Mouse (Mus musculus) hindbrain, embryonic 13.5 days (tissue): ENCODE measurements around the gene Rpl32. TPM values are rescaled to one million over a fixed set of nuclear protein-coding genes. Genes with fewer than 3 reads are reported as not detected.
A peak's percentile ranks its signal among the peaks of the same experiment; 100 is the strongest.

ENCODE experiments used
- ATAC-seq: fragments of 200-750 bp; cut with Nextera tagmentation; 2 replicates; pipeline ENCODE4 v1.8.0; 2017; ENCODE audit warnings: moderate TSS enrichment; ENCODE audit not compliant: low FRiP score
- H3K27ac ChIP-seq: fragments of 300-500 bp; sonication (generic); 2 replicates; pipeline ENCODE4 v1.5.1; 2015; ENCODE audit warnings: inconsistent platforms, mild to moderate bottlenecking, moderate library complexity
- H3K27me3 ChIP-seq: fragments of 300-500 bp; sonication (generic); 2 replicates; pipeline ENCODE4 v1.6.1; 2015; ENCODE audit warnings: mild to moderate bottlenecking, inconsistent platforms
- H3K36me3 ChIP-seq: fragments of 300-500 bp; sonication (generic); 2 replicates; pipeline ENCODE4 v1.6.1; 2015; ENCODE audit warnings: mild to moderate bottlenecking, inconsistent platforms
- H3K4me1 ChIP-seq: fragments of 300-500 bp; sonication (generic); replicated peaks from 2 replicates; pipeline ENCODE4 v1.6.1; 2015; ENCODE audit warnings: inconsistent platforms
- H3K4me2 ChIP-seq: fragments of 300-500 bp; sonication (generic); 2 replicates; pipeline ENCODE4 v1.6.1; 2015; ENCODE audit warnings: inconsistent platforms, mild to moderate bottlenecking, moderate library complexity
- H3K4me3 ChIP-seq: fragments of 300-500 bp; sonication (generic); 2 replicates; pipeline ENCODE4 v1.5.1; 2015; ENCODE audit warnings: mild to moderate bottlenecking, inconsistent platforms
- H3K9ac ChIP-seq: fragments of 300-500 bp; sonication (generic); 2 replicates; pipeline ENCODE4 v1.6.1; 2015; ENCODE audit warnings: mild to moderate bottlenecking, inconsistent platforms
- H3K9me3 ChIP-seq: fragments of 300-500 bp; sonication (generic); 2 replicates; pipeline ENCODE4 v1.6.1; 2016; ENCODE audit warnings: inconsistent platforms
- WGBS: fragments of 180-500 bp; shearing (Covaris S2); methylation state at CpG from one replicate; pipeline ENCODE4 v1.1.7; 2015; 5-methylcytosine and 5-hydroxymethylcytosine counted together
- polyA plus RNA-seq: library from polyadenylated mRNA; unstranded; fragments of >200 nt; fragmentation: Nextera tagmentation; extraction: Ambion mirVana; gene quantifications from 2 replicates; pipeline ENCODE4 v1.2.1, GENCODE M21; 2015

Gene Rpl32
- polyA plus RNA-seq, 1 experiment from 2014 or later = 1,358 TPM

DNA sequence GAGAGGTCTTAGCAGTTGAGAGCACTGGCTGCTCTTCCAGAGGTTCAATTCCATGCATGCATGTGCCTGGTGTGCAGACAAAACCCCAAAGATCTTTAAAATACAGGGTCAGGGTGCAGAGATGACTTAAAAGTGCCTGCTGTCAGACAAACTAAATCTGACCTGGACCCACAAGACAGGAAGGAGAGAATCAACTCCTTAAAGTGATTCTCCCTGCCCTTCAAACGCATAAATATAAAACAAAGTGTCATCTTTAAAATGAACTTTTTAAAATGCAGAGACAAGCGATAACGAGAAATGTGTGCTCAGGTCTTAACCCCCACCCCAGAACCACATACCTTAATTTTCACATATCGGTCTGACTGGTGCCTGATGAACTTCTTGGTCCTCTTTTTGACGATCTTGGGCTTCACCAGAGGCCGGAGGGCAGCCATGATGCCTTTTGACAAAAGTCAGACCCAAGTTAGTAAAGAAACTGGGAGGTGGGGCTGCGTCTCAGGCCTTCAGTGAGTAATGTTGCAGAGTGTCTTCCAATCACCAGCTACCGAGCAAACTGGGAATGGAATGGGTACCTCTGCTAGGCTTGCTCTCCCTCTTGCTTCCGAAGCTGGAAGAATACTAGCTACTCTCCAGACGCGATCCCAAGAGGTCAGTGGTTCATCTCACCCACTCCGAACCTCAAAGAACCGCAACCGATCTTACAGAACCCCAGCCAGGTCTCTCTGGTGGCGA lies 917 bp downstream of the Rpl32 start:
- 2% methylated on average over 15 of the region's 15 CpGs for WGBS
- Histone ChIP-seq H3K4me3 (peak overlapping the region; percentile 96), H3K4me2 (peak overlapping the region; percentile 88), H3K36me3 (peaks cover 47% of the 10 kb centered on the region), H3K27me3 (no peaks in the 10 kb centered on the region), H3K9me3 (no peaks in the 10 kb centered on the region), H3K9ac (peak overlapping the region; percentile 99), H3K27ac (peak overlapping the region; percentile 98), H3K4me1 (peaks cover 29% of the 10 kb centered on the region)
- no peak for ATAC-seq

DNA sequence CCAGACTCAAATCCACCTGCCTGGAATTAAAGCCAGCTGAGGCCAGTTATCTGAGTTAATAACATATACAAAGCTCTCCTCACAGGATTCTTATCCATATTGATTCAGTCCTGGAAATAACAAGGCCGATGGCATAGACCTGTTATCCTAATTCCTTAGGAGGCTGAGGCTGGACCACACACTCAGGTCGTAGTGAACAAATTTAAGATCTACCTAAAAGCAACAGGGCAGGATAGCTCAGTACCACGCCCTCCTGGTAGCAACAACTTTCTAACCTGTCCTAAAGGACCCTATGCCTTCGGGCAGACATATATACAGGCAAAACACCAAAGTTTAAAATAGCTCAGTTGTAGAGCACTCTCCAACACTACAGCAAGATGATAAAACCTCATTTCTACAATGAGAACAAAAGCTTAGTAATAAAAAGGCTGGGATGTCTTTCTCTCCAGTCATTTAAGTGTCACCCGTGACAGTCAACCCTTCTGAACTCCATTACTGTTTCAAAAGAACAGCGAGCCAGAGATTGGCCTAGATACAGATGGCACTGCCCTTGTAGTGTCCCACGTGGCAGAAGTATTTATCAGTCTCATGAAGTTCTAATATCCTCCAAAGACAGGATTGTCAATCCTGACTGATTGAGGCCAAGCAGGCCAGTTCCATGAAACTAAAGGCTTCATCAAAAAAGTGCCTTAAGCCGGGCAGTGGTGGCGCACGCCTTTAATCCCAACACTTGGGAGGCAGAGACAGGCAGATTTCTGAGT lies 3.9 kb downstream of the Rpl32 start:
- Histone ChIP-seq H3K4me2 (no peak overlapping the region), H3K9me3 (no peaks in the 10 kb centered on the region), H3K36me3 (peaks cover 76% of the 10 kb centered on the region), H3K27ac (no peak overlapping the region), H3K27me3 (no peaks in the 10 kb centered on the region), H3K4me1 (peaks cover 29% of the 10 kb centered on the region), H3K4me3 (no peak overlapping the region), H3K9ac (no peak overlapping the region)
- 71% methylated on average over 10 of the region's 10 CpGs for WGBS
- no peak for ATAC-seq

DNA sequence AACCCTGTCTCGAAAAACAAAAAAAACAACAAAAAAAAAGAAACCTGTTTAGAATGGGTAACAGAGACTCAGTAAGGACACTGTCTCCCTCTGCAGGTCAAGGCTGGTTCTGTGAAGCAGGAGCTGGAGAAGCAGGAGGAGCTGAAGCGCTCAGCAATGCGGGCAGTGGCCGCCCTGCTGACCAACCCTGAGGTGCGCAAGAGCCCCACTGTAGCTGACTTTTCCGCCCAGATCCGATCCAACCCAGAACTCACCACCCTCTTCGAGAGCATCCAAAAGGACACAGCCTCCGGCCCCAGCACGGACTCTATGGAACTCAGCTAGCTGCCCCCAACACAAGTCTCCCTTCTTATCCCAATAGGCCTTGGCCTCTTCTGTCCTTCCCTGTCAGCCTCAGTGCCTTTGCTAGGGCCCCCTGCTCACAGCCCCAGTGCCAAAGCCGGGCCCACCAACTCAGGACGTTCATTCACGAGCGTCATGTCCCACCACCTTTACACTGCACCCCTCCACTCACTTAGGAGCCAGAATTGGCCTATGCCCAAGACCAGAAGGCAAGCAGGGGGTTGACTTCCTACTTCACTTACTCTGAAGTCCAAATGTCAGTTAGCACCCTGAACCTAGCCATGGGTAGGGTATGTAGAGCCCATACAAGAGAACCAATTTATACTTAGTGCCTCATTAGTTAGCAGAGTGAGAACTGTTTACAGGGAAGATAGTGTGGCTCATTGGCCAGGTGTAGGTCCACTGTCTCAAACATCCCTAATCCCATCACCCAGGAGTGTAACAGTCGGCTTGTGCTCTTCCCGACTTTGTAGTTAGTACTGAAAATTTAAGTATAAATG lies 4.8 kb downstream of the Rpl32 start:
- peaks cover 29% of the 10 kb centered on the region for H3K4me1 ChIP-seq
- no peak overlapping the region for H3K4me3 ChIP-seq
- H3K9me3 ChIP-seq = no peaks in the 10 kb centered on the region
- H3K36me3 ChIP-seq = peaks cover 84% of the 10 kb centered on the region
- no peak overlapping the region for H3K4me2 ChIP-seq
- no peak overlapping the region for H3K9ac ChIP-seq
- 0 out of 2 replicates have a peak, but pooled peaks have one; percentile 13 for ATAC-seq
- no peaks in the 10 kb centered on the region for H3K27me3 ChIP-seq
- no peak overlapping the region; the same call in 1 of the 2 replicates for H3K27ac ChIP-seq
- WGBS = 48% methylated on average over 16 of the region's 16 CpGs

DNA sequence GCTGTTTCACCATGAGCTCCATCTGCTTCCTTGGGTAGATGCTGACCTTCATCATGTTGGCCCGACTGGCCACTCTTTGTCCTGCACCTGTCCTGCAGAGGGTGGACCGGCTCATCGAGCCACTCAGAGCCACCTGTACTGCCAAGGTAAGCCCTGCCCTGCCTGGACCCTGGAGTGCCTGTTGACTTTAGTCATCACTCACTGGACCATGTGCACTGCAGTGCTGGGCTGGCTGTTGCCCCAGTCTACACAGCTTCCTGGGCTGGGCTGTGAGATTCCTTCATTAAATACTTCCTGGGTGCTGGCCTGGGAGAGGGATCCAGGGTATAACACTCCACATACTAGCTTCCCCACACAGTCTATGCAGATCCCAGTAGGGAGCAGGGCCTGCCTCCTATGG lies 6.7 kb downstream of the Rpl32 start:
- Histone ChIP-seq H3K27ac (no peak overlapping the region), H3K27me3 (no peaks in the 10 kb centered on the region), H3K4me3 (no peak overlapping the region), H3K36me3 (peaks cover 98% of the 10 kb centered on the region), H3K9ac (no peak overlapping the region), H3K4me2 (no peak overlapping the region), H3K9me3 (no peaks in the 10 kb centered on the region), H3K4me1 (peaks cover 20% of the 10 kb centered on the region)
- 97% methylated on average over 3 of the region's 3 CpGs for WGBS
- no peak for ATAC-seq

DNA sequence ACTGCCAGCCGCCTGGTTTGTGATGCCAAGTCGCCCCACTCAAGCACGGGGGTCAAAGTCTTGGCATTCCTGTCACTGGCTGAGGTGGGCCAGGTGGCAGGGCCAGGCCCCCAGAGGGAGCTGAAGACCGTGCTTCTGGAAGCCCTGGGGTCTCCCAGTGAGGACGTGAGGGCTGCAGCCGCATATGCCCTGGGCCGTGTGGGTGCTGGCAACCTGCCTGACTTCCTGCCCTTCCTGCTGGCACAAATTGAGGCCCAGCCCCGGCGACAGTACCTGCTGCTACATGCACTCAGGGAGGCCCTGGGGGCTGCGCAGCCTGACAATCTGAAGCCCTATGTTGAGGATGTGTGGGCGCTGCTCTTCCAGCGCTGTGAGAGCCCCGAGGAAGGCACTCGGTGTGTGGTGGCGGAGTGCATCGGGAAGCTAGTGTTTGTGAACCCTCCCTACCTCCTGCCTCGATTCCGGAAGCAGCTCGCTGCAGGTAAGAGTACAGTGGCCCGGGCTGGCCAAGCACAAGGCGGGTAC lies 15.8 kb downstream of the Rpl32 start:
- Histone ChIP-seq H3K9me3 (no peaks in the 10 kb centered on the region), H3K27ac (no peak overlapping the region), H3K27me3 (no peaks in the 10 kb centered on the region), H3K36me3 (peaks cover 99% of the 10 kb centered on the region), H3K4me2 (no peak overlapping the region), H3K4me3 (no peak overlapping the region), H3K9ac (no peak overlapping the region), H3K4me1 (no peaks in the 10 kb centered on the region; the same call in 1 of the 2 replicates)
- ATAC-seq = no peak
- 94% methylated on average over 21 of the region's 21 CpGs for WGBS

DNA sequence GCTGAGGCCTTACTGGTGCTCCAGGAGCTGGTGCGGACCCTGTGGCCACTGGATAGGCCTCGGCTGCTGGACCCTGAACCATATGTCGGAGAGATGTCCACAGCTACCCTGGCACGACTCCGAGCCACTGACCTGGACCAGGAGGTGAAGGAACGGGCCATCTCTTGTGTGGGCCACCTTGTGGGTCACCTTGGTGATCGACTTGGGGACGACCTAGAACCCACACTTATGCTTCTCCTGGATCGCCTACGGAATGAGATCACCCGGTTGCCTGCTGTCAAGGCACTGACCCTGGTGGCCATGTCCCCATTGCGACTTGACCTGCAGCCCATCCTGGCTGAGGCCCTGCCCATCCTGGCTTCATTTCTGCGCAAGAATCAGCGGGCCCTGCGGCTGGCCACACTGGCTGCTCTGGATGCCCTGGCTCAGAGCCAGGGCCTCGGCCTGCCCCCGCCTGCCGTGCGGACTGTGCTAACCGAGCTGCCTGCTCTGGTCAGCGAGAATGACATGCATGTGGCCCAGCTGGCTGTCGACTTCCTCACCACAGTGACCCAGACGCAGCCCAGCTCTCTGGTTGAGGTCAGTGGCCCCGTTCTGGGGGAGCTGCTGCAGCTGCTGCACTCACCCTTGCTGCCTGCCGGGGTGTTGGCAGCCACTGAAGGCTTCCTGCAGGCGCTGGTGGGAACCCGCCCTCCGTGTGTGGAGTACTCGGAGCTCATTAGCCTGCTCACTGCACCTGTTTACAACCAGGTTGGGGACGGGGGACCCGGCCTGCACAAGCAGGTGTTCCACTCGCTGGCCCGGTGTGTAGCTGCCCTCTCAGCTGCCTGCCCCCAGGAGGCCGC lies 16.5 kb downstream of the Rpl32 start:
- Histone ChIP-seq H3K4me1 (no peaks in the 10 kb centered on the region; the same call in 1 of the 2 replicates), H3K27ac (no peak overlapping the region), H3K27me3 (no peaks in the 10 kb centered on the region), H3K36me3 (peaks cover 98% of the 10 kb centered on the region), H3K4me2 (no peak overlapping the region), H3K4me3 (no peak overlapping the region), H3K9me3 (no peaks in the 10 kb centered on the region), H3K9ac (no peak overlapping the region)
- WGBS = 84% methylated on average over 34 of the region's 34 CpGs
- 0 out of 2 replicates have a peak, but pooled peaks have one; percentile 7 for ATAC-seq

DNA sequence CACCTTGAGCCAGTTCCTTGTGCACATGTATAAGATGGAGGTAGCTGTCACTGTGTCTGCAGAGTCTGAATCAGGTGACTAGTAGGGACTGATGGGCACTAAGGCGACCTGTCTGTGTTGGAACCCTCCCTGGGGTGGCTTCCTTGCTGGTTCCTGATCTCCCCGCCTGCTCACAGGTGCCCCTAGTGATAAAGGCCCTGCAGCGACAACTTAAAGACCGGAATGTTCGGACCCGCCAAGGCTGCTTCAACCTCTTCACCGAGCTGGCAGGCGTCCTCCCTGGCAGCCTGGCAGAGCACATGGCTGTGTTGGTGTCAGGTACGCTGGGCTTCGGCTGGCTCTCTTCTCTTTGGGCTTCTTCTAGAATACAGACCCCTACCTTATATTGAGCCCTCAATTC lies 17.5 kb downstream of the Rpl32 start:
- Histone ChIP-seq H3K36me3 (peaks cover 98% of the 10 kb centered on the region), H3K4me3 (no peak overlapping the region), H3K27ac (no peak overlapping the region), H3K27me3 (no peaks in the 10 kb centered on the region), H3K9me3 (no peaks in the 10 kb centered on the region), H3K9ac (no peak overlapping the region), H3K4me2 (no peak overlapping the region), H3K4me1 (no peaks in the 10 kb centered on the region; the same call in 1 of the 2 replicates)
- no peak for ATAC-seq
- 90% methylated on average over 10 of the region's 10 CpGs for WGBS

DNA sequence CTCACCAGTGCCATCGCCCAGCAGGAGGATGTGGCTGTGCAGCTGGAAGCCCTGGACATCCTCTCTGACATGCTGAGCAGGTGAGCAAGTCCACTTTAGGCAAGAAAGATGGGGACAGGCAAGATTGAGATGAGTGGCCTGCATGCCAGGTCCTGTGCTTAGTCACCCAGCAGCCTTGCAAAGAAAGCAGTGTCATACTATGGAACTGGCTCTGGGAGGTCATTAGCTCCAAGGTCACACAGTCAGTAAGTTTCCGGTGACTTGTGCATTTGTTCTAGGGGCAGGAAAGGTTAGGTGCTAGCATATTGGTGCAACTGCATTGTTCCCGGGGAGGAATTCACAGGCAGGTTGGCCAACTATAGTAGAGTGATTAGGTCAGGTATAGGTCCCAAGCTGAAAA lies 25.8 kb downstream of the Rpl32 start:
- Histone ChIP-seq H3K9ac (no peak overlapping the region), H3K36me3 (peaks cover 88% of the 10 kb centered on the region), H3K4me2 (no peak overlapping the region), H3K9me3 (no peaks in the 10 kb centered on the region), H3K4me1 (0 out of 2 replicates have a peak, but pooled peaks cover 4% of the 10 kb centered on the region), H3K27me3 (no peaks in the 10 kb centered on the region), H3K4me3 (no peak overlapping the region), H3K27ac (no peak overlapping the region)
- WGBS = 98% methylated on average over 3 of the region's 3 CpGs
- ATAC-seq = no peak

DNA sequence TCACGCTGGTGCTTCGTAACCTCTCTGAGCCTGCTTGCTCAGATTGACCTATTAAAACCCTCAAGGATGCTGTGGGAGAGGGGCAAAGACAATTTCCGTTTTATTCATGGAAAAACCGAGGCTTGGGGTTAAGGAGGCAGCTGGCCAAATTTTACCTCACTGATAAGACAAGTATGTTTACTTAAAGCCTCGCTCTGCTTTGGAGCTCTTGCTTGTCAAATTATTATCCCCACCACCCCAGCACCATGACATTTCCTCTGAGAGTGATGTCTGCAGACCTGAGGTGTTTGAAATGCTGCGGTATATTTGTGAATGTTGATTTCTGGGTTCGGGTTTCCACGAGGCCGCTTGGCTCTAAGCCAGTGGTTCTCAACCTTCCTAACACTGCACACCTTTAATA lies 32.2 kb downstream of the Rpl32 start:
- Histone ChIP-seq H3K9me3 (no peaks in the 10 kb centered on the region), H3K27ac (no peak overlapping the region), H3K4me3 (peak overlapping the region; percentile 86), H3K4me2 (peak overlapping the region; percentile 68), H3K9ac (peak overlapping the region; percentile 92; the same call in 1 of the 2 replicates), H3K36me3 (peaks cover 25% of the 10 kb centered on the region), H3K27me3 (no peaks in the 10 kb centered on the region), H3K4me1 (peaks cover 31% of the 10 kb centered on the region)
- 75% methylated on average over 9 of the region's 9 CpGs for WGBS
- no peak for ATAC-seq

DNA sequence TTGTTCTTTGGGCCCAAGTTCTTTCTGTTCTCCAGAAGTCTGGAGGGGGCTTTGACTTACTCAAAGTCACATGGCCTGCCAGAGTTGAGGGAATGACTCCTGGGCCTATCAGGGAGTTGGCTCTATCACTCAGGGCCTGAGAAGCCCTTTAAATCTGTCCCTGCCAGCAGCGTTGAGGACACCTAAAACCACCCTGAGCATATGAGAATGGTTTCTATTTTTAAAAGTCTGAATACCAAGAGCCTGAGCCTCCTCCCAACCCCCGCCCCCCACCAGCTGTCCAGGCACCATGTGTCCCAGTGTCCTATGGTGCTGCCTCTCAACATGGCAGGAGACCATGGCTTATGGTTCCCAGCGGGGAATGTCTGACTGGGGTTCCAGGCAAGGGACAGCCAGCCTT lies 32.7 kb downstream of the Rpl32 start:
- 49% methylated on average over 3 of the region's 3 CpGs for WGBS
- ATAC-seq = no peak
- H3K27me3 ChIP-seq = no peaks in the 10 kb centered on the region
- peaks cover 20% of the 10 kb centered on the region for H3K36me3 ChIP-seq
- H3K4me3 ChIP-seq = peak overlapping the region; percentile 86
- peaks cover 31% of the 10 kb centered on the region for H3K4me1 ChIP-seq
- peak overlapping the region; percentile 92 for H3K9ac ChIP-seq
- no peak overlapping the region for H3K27ac ChIP-seq
- peak overlapping the region; percentile 68 for H3K4me2 ChIP-seq
- no peaks in the 10 kb centered on the region for H3K9me3 ChIP-seq

DNA sequence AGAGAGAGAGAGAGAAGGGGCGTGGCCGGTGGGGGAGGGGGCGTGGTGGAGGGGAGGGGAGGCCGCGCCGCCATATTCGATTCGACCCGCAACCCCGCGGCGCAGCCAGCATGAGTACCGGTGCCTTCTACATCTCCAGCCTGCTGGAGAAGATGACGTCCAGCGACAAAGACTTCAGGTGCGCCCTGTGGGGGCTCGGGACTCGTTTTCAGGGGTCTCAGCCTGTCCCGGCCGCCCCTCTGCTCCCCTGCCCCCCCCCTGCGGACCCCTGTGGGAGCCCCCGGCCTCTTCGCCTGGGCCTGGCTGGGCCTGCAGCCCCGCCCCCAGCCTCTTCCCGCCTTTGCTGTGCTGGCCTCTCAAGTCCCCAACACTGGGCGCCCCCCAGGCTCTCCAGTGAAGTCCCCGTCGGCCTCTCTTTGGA lies 34.0 kb downstream of the Rpl32 start, which contains the start of gene Cand2:
Cand2 (plus strand) TSS at position 38 of the 421 bp plus-strand sequence.
- ATAC-seq = peak; percentile 91

More for the DNA sequence above, 34.0 kb downstream of the Rpl32 start, which contains the start of gene Cand2:
- Histone ChIP-seq H3K9me3 (no peaks in the 10 kb centered on the region), H3K9ac (peak within 1 kb of the TSS; percentile 92), H3K4me3 (peak within 1 kb of the TSS; percentile 86), H3K36me3 (peaks cover 10% of the 10 kb centered on the region), H3K27me3 (no peaks in the 10 kb centered on the region), H3K4me2 (peak within 1 kb of the TSS; percentile 68), H3K4me1 (peaks cover 31% of the 10 kb centered on the region), H3K27ac (peak within 1 kb of the TSS; percentile 86)
- WGBS = 0% methylated on average over 22 of the region's 28 CpGs
